Mouse (Mus musculus): ENCODE measurements around the gene Krtap19-1. TPM values are rescaled to one million over a fixed set of nuclear protein-coding genes. Genes with fewer than 3 reads are reported as not detected.

The Krtap19-1 gene
- not detected in 2 replicates for polyA plus RNA-seq (2015; fragmentation: Nextera tagmentation; extraction: Ambion mirVana)

- no peak within 1 kb of the TSS for H3K4me2 ChIP-seq (replicated peaks; ENCODE audit: low read depth, low read length)
- ATAC-seq (no peak), DNase-seq (ENCODE audit: low spot score) (no peak)
- no peaks in the 10 kb centered on the region for H3K9me3 ChIP-seq (ENCODE audit: low read length)
- TF ChIP-seq EP300 (IDR thresholded peaks at IDR 0.05) (no peak), CTCF (IDR thresholded peaks at IDR 0.05) (no peak)
- WGBS, result 78% methylated on average over 6 of the region's 6 CpGs
- H3K4me1 ChIP-seq (ENCODE audit: insufficient read depth, low read depth, low read length), result no peaks in the 10 kb centered on the region
- no peak within 1 kb of the TSS for H3K9ac ChIP-seq (replicated peaks; ENCODE audit: low read depth)
- no peaks in the 10 kb centered on the region for H3K36me3 ChIP-seq (ENCODE audit: insufficient read depth, low read length)
- H3K27me3 ChIP-seq (replicated peaks; ENCODE audit: insufficient read depth, low read length), result no peaks in the 10 kb centered on the region
- H3K4me3 ChIP-seq (ENCODE audit: low read depth, low read length), result no peak within 1 kb of the TSS
- H3K27ac ChIP-seq (ENCODE audit: low read length), result no peak within 1 kb of the TSS
Observed at GRCm38 (mm10) chr16:88869311-88869710, at the start of gene Krtap19-1. TSS of gene Krtap19-1 (minus strand) at chr16:88869411.

- no peaks in the 10 kb centered on the region for H3K36me3 ChIP-seq (ENCODE audit: insufficient read depth, low read length)
- H3K4me1 ChIP-seq (ENCODE audit: insufficient read depth, low read depth, low read length), result no peaks in the 10 kb centered on the region
- DNase-seq (ENCODE audit: low spot score), result no peak
- H3K27ac ChIP-seq (ENCODE audit: low read length), result no peak within 1 kb of the TSS
- H3K4me2 ChIP-seq (replicated peaks; ENCODE audit: low read depth, low read length), result no peak within 1 kb of the TSS
- no peak for TF ChIP-seq EP300 (IDR thresholded peaks at IDR 0.05)
- TF ChIP-seq CTCF (IDR thresholded peaks at IDR 0.05), result no peak
- WGBS, result 84% methylated on average over 6 of the region's 6 CpGs
- no peak within 1 kb of the TSS for H3K4me3 ChIP-seq (ENCODE audit: low read depth, low read length)
- H3K27me3 ChIP-seq (replicated peaks; ENCODE audit: insufficient read depth, low read length), result no peaks in the 10 kb centered on the region
- no peak within 1 kb of the TSS for H3K9ac ChIP-seq (replicated peaks; ENCODE audit: low read depth)
- ATAC-seq, result no peak
- no peaks in the 10 kb centered on the region for H3K9me3 ChIP-seq (ENCODE audit: low read length)
Observed at GRCm38 (mm10) chr16:88896357-88896756, 27.1 kb upstream of the Krtap19-1 start, which contains the start of gene Krtap19-5. TSS of gene Krtap19-5 (minus strand) at chr16:88896457.

DNA sequence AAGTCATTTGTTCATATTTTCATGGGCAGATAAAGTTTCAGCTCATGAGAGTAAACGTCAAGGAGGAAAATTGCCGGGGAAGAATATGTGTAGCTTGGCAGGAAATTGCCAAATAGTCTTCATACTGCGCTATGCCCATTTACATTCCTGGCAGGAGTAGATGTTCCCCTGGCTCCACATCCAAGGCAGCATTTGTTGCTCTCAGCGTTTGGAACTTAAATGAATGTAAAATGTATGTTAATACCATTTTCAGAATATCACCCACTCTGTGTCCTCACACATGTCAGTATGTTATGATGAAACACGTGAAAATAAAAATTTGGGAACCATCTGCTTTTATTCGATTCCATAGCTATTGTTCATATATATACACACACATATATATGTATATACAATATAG lies 17.7 kb upstream of the Krtap19-1 start:
- WGBS, result 68% methylated on average over 6 of the region's 6 CpGs
- ATAC-seq, result no peak

DNA sequence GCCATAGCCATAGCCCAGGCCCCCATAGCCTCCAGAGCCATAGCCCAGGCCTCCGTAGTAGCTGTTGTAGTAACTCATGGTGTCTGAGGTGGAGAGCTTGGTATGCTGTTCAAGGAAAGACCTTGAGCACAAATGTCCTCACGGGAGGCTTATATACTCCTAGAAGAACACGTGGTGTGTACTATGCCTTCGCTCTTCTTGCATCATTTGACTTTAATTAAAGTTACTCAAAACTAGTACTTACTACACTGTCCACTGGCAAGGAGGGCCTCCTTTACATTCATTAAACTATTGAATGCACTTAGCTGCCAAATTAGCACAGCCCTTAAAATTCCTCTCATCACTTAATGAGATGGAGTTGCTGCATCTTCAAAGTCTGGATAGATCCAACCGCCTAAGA lies 15.8 kb upstream of the Krtap19-1 start, which contains the start of gene Krtap19-4:
TSS of gene Krtap19-4 (minus strand) at position 101 of the 400 bp plus-strand sequence.
- no peak within 1 kb of the TSS for H3K27ac ChIP-seq (ENCODE audit: low read length)
- 85% methylated on average over 5 of the region's 5 CpGs for WGBS
- no peaks in the 10 kb centered on the region for H3K36me3 ChIP-seq (ENCODE audit: insufficient read depth, low read length)
- ATAC-seq, result no peak
- TF ChIP-seq CTCF (IDR thresholded peaks at IDR 0.05) (no peak), EP300 (IDR thresholded peaks at IDR 0.05) (no peak)
- no peak within 1 kb of the TSS for H3K9ac ChIP-seq (replicated peaks; ENCODE audit: low read depth)
- H3K4me1 ChIP-seq (ENCODE audit: insufficient read depth, low read depth, low read length), result no peaks in the 10 kb centered on the region
- H3K4me2 ChIP-seq (replicated peaks; ENCODE audit: low read depth, low read length), result no peak within 1 kb of the TSS
- no peak within 1 kb of the TSS for H3K4me3 ChIP-seq (ENCODE audit: low read depth, low read length)
- no peaks in the 10 kb centered on the region for H3K27me3 ChIP-seq (replicated peaks; ENCODE audit: insufficient read depth, low read length)
- H3K9me3 ChIP-seq (ENCODE audit: low read length), result no peaks in the 10 kb centered on the region
- no peak for DNase-seq (ENCODE audit: low spot score)

More for the DNA sequence above, 17.7 kb upstream of the Krtap19-1 start:
- Histone ChIP-seq H3K36me3 (ENCODE audit: insufficient read depth, low read length) (no peaks in the 10 kb centered on the region), H3K9ac (replicated peaks; ENCODE audit: low read depth) (no peak overlapping the region), H3K27me3 (replicated peaks; ENCODE audit: insufficient read depth, low read length) (no peaks in the 10 kb centered on the region), H3K9me3 (ENCODE audit: low read length) (no peaks in the 10 kb centered on the region), H3K4me2 (replicated peaks; ENCODE audit: low read depth, low read length) (no peak overlapping the region), H3K4me1 (ENCODE audit: insufficient read depth, low read depth, low read length) (no peaks in the 10 kb centered on the region), H3K4me3 (ENCODE audit: low read depth, low read length) (no peak overlapping the region), H3K27ac (ENCODE audit: low read length) (no peak overlapping the region)
- TF ChIP-seq CTCF (IDR thresholded peaks at IDR 0.05) (no peak), EP300 (IDR thresholded peaks at IDR 0.05) (no peak)
- DNase-seq (ENCODE audit: low spot score), result no peak

- no peaks in the 10 kb centered on the region for H3K27me3 ChIP-seq (replicated peaks; ENCODE audit: insufficient read depth, low read length)
- 70% methylated on average over 2 of the region's 2 CpGs for WGBS
- H3K36me3 ChIP-seq (ENCODE audit: insufficient read depth, low read length), result no peaks in the 10 kb centered on the region
- DNase-seq (ENCODE audit: low spot score) (no peak), ATAC-seq (no peak)
- no peak within 1 kb of the TSS for H3K27ac ChIP-seq (ENCODE audit: low read length)
- no peak within 1 kb of the TSS for H3K4me2 ChIP-seq (replicated peaks; ENCODE audit: low read depth, low read length)
- H3K4me3 ChIP-seq (ENCODE audit: low read depth, low read length), result no peak within 1 kb of the TSS
- no peak within 1 kb of the TSS for H3K9ac ChIP-seq (replicated peaks; ENCODE audit: low read depth)
- no peaks in the 10 kb centered on the region for H3K9me3 ChIP-seq (ENCODE audit: low read length)
- no peaks in the 10 kb centered on the region for H3K4me1 ChIP-seq (ENCODE audit: insufficient read depth, low read depth, low read length)
- no peak for TF ChIP-seq EP300 (IDR thresholded peaks at IDR 0.05)
- TF ChIP-seq CTCF (IDR thresholded peaks at IDR 0.05), result no peak
Observed at GRCm38 (mm10) chr16:88877938-88878337, 8.7 kb upstream of the Krtap19-1 start, which contains the start of gene Krtap19-3. TSS of gene Krtap19-3 (minus strand) at chr16:88878038.

DNA sequence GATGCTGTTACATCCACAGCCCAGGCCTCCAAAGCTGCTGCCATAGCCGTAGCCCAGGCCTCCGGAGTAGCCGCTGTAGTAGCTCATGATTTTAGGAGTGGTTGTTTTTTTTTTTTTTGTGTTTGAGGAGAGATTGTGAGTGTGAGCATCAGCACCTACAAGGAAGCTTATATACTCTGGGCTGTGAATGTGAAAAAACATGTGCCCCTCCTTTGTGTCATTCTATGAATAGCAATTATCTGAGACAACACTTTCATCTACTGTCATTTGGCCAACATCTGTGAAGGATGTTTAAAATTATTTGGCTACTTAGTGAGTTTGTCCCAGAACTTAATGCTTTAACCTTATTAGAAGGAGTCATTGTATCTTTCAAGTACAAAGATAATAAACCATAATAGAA lies 5.0 kb upstream of the Krtap19-1 start, which contains the start of gene Krtap19-2:
TSS of gene Krtap19-2 (minus strand) at position 101 of the 400 bp plus-strand sequence.
- H3K4me2 ChIP-seq (replicated peaks; ENCODE audit: low read depth, low read length), result no peak within 1 kb of the TSS
- ATAC-seq, result no peak
- no peak within 1 kb of the TSS for H3K9ac ChIP-seq (replicated peaks; ENCODE audit: low read depth)
- WGBS, result 94% methylated on average over 3 of the region's 3 CpGs
- H3K9me3 ChIP-seq (ENCODE audit: low read length), result no peaks in the 10 kb centered on the region
- no peaks in the 10 kb centered on the region for H3K27me3 ChIP-seq (replicated peaks; ENCODE audit: insufficient read depth, low read length)
- TF ChIP-seq EP300 (IDR thresholded peaks at IDR 0.05) (no peak), CTCF (IDR thresholded peaks at IDR 0.05) (no peak)
- no peaks in the 10 kb centered on the region for H3K36me3 ChIP-seq (ENCODE audit: insufficient read depth, low read length)
- H3K4me1 ChIP-seq (ENCODE audit: insufficient read depth, low read depth, low read length), result no peaks in the 10 kb centered on the region
- DNase-seq (ENCODE audit: low spot score), result no peak
- H3K4me3 ChIP-seq (ENCODE audit: low read depth, low read length), result no peak within 1 kb of the TSS
- H3K27ac ChIP-seq (ENCODE audit: low read length), result no peak within 1 kb of the TSS

All from lung, postnatal 0 days (tissue).